Mouse (Mus musculus) ES-E14 (cell line): ENCODE measurements around the gene Emc1. TPM values are rescaled to one million over a fixed set of nuclear protein-coding genes. Genes with fewer than 3 reads are reported as not detected.
A peak's percentile ranks its signal among the peaks of the same experiment; 100 is the strongest.

Experiments used
- DNase-seq: peaks from one replicate; pipeline ENCODE4 v3.0.0-alpha.2; 2013; ENCODE audit warnings: low read depth, low spot score
- H3K27ac ChIP-seq: 2 replicates; pipeline ENCODE4 v1.5.1; 2012; ENCODE audit warnings: low read depth, mild to moderate bottlenecking, low read length, moderate library complexity, mixed read lengths; ENCODE audit not compliant: poor library complexity, insufficient read depth, severe bottlenecking
- H3K36me3 ChIP-seq: 2 replicates; pipeline ENCODE4 v1.6.1; 2012; ENCODE audit warnings: mild to moderate bottlenecking, low read length, moderate library complexity, mixed read lengths; ENCODE audit not compliant: control insufficient read depth, poor library complexity, insufficient read depth, severe bottlenecking
- H3K4me1 ChIP-seq, 2 experiments: fragments of 150-350 bp in 1 of 2; sonication (generic) in 1 of 2; 2 replicates each; pipeline ENCODE4 v1.6.1; 2012; ENCODE audit warnings: low read length in 2 of 2, mild to moderate bottlenecking in 1 of 2, mixed read lengths in 1 of 2; ENCODE audit not compliant: control insufficient read depth in 2 of 2, insufficient read depth in 2 of 2, poor library complexity in 1 of 2
- H3K4me3 ChIP-seq, 2 experiments: fragments of 150-350 bp in 1 of 2; sonication (generic) in 1 of 2; 2 replicates each; pipeline ENCODE4 v1.5.1; 2012; ENCODE audit warnings: low read length in 2 of 2, low read depth in 1 of 2, mild to moderate bottlenecking in 1 of 2, mixed read lengths in 1 of 2; ENCODE audit not compliant: insufficient read depth in 1 of 2, poor library complexity in 1 of 2, severe bottlenecking in 1 of 2
- H3K9ac ChIP-seq: 2 replicates; pipeline ENCODE4 v1.6.1; 2012; ENCODE audit warnings: low read depth, mild to moderate bottlenecking, low read length, mixed read lengths; ENCODE audit not compliant: poor library complexity, insufficient read depth, severe bottlenecking
- H3K9me3 ChIP-seq: fragments of 150-350 bp; sonication (generic); 2 replicates; pipeline ENCODE4 v1.6.1; 2012; ENCODE audit warnings: low read depth, mild to moderate bottlenecking, low read length; ENCODE audit not compliant: control insufficient read depth, insufficient read depth
- CHD2 ChIP-seq: IDR thresholded peaks from 2 replicates; pipeline ENCODE4 v1.6.1; 2014; ENCODE audit warnings: mild to moderate bottlenecking, low read depth, low read length, inconsistent platforms
- HCFC1 ChIP-seq: IDR thresholded peaks from 2 replicates; pipeline ENCODE4 v1.6.1; 2012; ENCODE audit warnings: low read length, inconsistent platforms, borderline replicate concordance; ENCODE audit not compliant: insufficient read depth
- MAFK ChIP-seq: IDR thresholded peaks from 2 replicates; pipeline ENCODE4 v1.6.1; 2014; ENCODE audit warnings: mild to moderate bottlenecking, low read depth, low read length, inconsistent platforms; ENCODE audit not compliant: insufficient read depth
- ZC3H11A ChIP-seq: IDR thresholded peaks from 2 replicates; pipeline ENCODE4 v1.6.1; 2012; ENCODE audit warnings: low read depth, mild to moderate bottlenecking, inconsistent platforms, low read length, borderline replicate concordance
- ZNF384 ChIP-seq: IDR thresholded peaks from 2 replicates; pipeline ENCODE4 v1.6.1; 2012; ENCODE audit warnings: low read depth, low read length, inconsistent platforms
- in situ Hi-C, 2 experiments: fragments of 600-800 bp; cut with MboI; formaldehyde crosslinking; loops; one replicate each; pipeline ENCODE4 v1.15.1; 2025; ENCODE audit warnings: low sequenced_read_pairs in 2 of 2, inconsistent platforms in 1 of 2; ENCODE audit not compliant: unreplicated experiment in 2 of 2
- total RNA-seq: library from RNA; depleted of rRNA; stranded (reverse); fragments of 300-350 nt; gene quantifications from 2 replicates; pipeline ENCODE4 v1.2.3, GENCODE M21; 2012

The Emc1 gene
- total RNA-seq, 1 experiment = 88.0 TPM

- Histone ChIP-seq H3K27ac (peak overlapping the region; percentile 72; the same call in 1 of the 2 replicates), H3K9me3 (no peaks in the 10 kb centered on the region), H3K4me1 (peaks cover 0 to 2% of the 10 kb centered on the region in 2 experiments; a peak in 1 of 4 replicates), H3K4me3 (peak overlapping the region; percentile 72 to 78), H3K9ac (peak overlapping the region; percentile 92), H3K36me3 (peaks cover 19% of the 10 kb centered on the region)
- TF ChIP-seq HCFC1 (no peak), ZNF384 (no peak), CHD2 (no peak)
- in situ Hi-C loops = no loop called here
- no peak for DNase-seq
Measured at GRCm38 (mm10) chr4:139379719-139380118, 27.3 kb downstream of the Emc1 start.

DNA sequence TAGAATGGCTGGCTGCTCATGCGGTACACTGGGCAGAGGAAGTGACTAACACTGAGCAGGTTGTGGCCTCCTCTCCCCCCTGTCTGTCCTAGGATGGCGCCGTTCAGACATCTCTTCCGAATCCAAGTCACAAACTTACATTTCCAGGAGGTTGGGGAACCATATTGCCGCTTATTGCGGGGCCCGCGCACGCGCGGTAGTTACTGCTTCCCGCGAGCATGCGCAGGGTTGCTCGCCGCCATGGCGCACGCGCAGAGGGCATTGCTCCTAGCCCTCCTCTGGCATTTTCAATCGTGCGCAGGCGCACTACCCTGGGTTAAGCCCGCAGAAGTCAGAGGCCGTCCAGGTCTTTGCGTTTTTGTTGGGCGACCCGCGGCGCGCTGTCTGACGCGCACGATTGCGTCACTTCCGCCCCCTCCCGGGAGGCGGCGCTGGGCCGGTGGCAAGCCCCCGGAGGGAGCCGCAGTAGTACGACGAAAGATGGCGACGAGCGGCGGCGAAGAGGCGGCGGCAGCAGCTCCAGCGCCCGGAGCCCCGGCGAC lies 27.9 kb downstream of the Emc1 start:
- peak overlapping the region; percentile 96 for H3K9ac ChIP-seq
- peak overlapping the region; percentile 78 to 97 for H3K4me3 ChIP-seq
- DNase-seq = peak; percentile 98
- no peaks in the 10 kb centered on the region for H3K9me3 ChIP-seq
- H3K36me3 ChIP-seq = peaks cover 15% of the 10 kb centered on the region
- peak overlapping the region; percentile 88 for H3K27ac ChIP-seq
- peaks cover 0 to 2% of the 10 kb centered on the region in 2 experiments; a peak in 1 of 4 replicates for H3K4me1 ChIP-seq
- in situ Hi-C loops = no loop called here
- TF ChIP-seq HCFC1 = peak; percentile 86
- no peak for TF ChIP-seq MAFK
- TF ChIP-seq CHD2 = no peak
- TF ChIP-seq ZC3H11A = no peak
- TF ChIP-seq ZNF384 = no peak

DNA sequence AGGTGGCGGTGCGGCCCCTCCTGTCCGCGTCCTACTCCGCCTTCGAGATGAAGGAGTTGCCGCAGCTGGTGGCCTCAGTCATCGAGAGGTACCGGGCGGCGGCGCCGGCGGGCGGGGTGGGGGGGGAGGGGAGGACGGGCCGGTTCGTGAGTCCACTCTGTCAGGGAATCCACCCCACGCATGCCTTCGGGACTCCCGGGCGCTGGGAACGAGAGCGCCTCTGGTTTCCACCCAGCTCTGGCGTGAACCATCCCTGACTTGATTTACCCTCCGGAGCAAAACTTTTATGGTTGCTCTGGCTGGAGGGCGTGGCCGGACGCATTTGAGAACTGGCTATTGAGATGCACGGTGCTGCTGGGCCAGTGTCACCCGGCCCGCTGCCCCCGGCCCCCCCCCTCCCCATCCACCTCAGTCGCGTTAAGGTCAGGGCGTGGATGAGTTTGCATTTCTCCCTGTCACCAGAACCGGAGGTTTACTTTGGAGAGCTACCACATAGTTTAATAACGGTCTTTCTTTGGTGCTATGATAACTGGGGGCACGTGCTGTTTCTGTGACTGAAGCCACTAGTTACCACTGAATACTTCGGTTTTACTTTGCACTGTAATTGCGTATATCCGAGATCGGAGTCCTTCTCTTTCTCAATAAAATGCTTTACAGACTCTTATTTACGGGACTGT lies 28.5 kb downstream of the Emc1 start:
- DNase-seq = no peak
- TF ChIP-seq ZNF384 = no peak
- no peak for TF ChIP-seq CHD2
- Histone ChIP-seq H3K4me3 (peak overlapping the region; percentile 67 to 97), H3K4me1 (peaks cover 2% of the 10 kb centered on the region in 2 experiments; a peak in 1 of 4 replicates), H3K27ac (peak overlapping the region; percentile 88), H3K36me3 (peaks cover 9% of the 10 kb centered on the region), H3K9me3 (no peaks in the 10 kb centered on the region), H3K9ac (peak overlapping the region; percentile 96)
- in situ Hi-C loops = no loop called here

DNA sequence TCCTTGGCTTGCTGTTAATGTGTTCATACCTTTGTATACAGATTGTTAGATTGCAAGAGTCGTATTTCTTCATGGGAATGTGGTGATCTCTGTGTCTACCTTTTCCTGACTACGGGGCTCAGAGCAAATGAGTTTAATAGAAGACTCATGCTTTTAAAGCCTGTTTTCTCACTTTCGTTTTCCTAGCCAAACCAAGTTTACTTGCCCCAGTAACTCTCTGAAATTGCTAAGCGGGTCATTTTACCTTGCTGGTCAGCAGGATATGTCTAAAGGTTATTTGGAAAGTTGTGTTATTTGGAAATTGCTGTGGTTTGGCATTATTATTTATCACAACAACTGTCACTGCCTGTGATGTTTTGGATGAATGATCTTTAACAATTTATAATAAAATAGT lies 29.1 kb downstream of the Emc1 start:
- Histone ChIP-seq H3K4me3 (peak overlapping the region; percentile 67 to 97), H3K27ac (peak overlapping the region; percentile 88; the same call in 1 of the 2 replicates), H3K9me3 (no peaks in the 10 kb centered on the region), H3K4me1 (peaks cover 2 to 6% of the 10 kb centered on the region in 2 experiments), H3K9ac (no peak overlapping the region), H3K36me3 (peaks cover 9% of the 10 kb centered on the region)
- no peak for TF ChIP-seq HCFC1
- TF ChIP-seq ZNF384 = no peak
- TF ChIP-seq CHD2 = no peak
- TF ChIP-seq MAFK = no peak
- TF ChIP-seq ZC3H11A = no peak
- DNase-seq = no peak
- in situ Hi-C loops = no loop called here

DNA sequence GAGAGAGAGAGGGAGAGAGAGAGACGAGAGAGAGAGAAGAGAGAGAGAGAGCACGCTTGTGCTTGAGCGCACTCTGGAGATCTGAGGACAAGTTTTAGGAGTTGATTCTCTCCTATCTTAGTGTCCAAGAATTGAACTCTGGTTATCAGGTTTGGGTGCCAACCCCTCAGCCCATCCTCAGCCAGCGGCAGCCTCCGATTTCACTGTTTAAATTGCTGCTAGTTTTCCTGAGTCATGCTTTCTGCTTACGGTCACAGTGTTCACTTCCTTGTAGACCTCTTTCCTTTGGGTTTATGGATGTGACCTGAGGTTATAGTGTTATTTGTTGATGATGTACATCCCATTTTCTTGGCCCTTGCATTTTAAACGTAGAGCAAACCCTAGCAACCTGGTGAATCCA lies 29.8 kb downstream of the Emc1 start:
- H3K4me3 ChIP-seq = peak overlapping the region in 1 of 2 experiments; percentile 15; a peak in 1 of 4 replicates
- in situ Hi-C loops = no loop called here
- H3K9ac ChIP-seq = peak overlapping the region; percentile 22; the same call in 1 of the 2 replicates

More for the DNA sequence above, 29.8 kb downstream of the Emc1 start:
- TF ChIP-seq ZNF384 (no peak), CHD2 (no peak), ZC3H11A (no peak), MAFK (no peak), HCFC1 (no peak)
- Histone ChIP-seq H3K9me3 (no peaks in the 10 kb centered on the region), H3K36me3 (peaks cover 3% of the 10 kb centered on the region; the same call in 1 of the 2 replicates), H3K4me1 (peaks cover 6 to 10% of the 10 kb centered on the region in 2 experiments), H3K27ac (no peak overlapping the region)
- DNase-seq = no peak
